Mouse (Mus musculus): ENCODE results near the gene Fut2.

Gene Fut2

GRCm38 (mm10) chr7:45702316-45702715 is 36.1 kb upstream of the Fut2 start:
- no peak for DNase-seq

GRCm38 (mm10) chr7:45701607-45702006 is 35.4 kb upstream of the Fut2 start:
- peak in 1 of 2 experiments; percentile 22 for DNase-seq

DNA sequence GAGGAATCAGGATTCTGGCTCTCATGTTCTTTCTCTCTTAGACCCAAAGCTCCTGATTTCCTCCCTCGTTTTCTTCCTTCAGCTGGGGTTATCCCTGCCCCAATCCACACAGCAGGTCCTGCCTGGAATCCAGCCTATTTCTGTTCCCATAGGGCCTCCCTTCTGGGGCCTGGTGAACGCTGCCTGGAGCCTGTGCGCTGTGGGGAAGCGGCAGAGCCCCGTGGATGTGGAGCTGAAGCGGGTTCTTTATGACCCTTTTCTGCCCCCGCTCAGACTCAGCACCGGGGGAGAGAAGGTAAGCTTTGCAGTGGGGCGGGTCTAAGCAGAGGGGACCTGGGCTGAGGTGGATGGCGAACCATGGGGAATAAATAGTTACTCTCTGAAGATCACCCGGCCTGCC is 34.9 kb upstream of the Fut2 start:
- no peak for DNase-seq

GRCm38 (mm10) chr7:45700301-45701015 is 34.3 kb upstream of the Fut2 start:
- DNase-seq: peak; percentile 76 to 81

DNA sequence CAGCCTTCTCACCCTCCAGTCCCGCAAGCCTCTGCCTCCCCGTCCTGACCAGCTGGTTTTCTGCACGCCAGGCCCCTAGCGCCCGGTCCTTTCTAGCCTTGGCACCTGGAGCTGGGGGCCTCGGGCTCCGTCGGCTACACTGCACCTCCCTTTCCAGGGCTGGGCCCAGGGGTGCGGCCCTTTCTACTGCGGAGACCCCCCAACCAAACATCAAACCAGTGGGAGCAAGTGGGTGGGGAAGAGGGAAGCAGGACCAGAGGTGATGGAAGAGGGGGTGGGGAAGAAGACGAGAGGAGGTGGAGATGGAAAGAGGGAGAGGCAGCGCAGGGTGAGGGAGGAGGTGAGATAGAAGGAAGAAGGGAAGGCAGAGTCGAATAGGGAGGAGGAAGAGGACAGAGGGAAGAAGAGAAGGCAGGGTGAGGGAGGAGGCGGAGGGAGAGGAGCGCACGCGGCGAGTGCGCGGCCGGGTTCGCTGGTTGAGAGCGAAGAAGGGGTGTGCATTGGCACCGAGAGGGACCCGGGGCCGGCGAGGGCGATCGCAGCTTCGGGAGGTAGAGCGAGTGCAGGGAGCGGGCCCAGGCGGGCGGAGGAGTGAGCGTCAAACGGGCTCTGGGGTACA is 33.4 kb upstream of the Fut2 start, which contains the start of gene Car11:
Gene Car11 (plus strand): TSS at position 321 of the 619 bp plus-strand sequence.
- peak; percentile 55 to 61 for DNase-seq

- DNase-seq: no peak
These were observed 31.7 kb upstream of the Fut2 start for GRCm38 (mm10) chr7:45697894-45698293.

- no peak for DNase-seq
These were observed 28.9 kb upstream of the Fut2 start for GRCm38 (mm10) chr7:45695098-45695497.

GRCm38 (mm10) chr7:45693921-45694591 is 27.9 kb upstream of the Fut2 start, which contains the start of gene Sec1:
Gene Sec1 (minus strand): TSS chr7:45694402.
- DNase-seq: no peak

GRCm38 (mm10) chr7:45692364-45692763 is 26.2 kb upstream of the Fut2 start:
- DNase-seq: no peak

GRCm38 (mm10) chr7:45689800-45690199 is 23.6 kb upstream of the Fut2 start:
- DNase-seq: no peak

GRCm38 (mm10) chr7:45689099-45689498 is 22.9 kb upstream of the Fut2 start:
- DNase-seq: no peak

DNA sequence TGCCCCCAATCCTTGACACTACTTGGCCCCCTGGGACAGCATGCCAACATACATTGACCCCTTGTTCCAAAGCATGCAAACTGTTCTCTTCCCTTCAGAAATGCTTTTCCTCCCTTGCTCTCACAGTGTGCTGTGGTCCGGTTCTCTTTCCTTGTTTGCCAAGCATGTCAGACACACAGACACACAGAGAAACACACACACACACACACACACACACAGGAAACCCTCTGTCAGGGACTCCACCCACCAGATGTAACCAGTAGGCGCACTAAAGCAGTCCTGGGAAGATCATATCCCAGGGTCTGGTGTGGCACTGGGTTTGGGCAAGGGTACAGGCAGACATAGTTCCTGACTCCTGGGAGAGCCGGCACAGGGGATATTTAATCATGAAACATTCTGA is 20.6 kb upstream of the Fut2 start:
- no peak for DNase-seq

DNA sequence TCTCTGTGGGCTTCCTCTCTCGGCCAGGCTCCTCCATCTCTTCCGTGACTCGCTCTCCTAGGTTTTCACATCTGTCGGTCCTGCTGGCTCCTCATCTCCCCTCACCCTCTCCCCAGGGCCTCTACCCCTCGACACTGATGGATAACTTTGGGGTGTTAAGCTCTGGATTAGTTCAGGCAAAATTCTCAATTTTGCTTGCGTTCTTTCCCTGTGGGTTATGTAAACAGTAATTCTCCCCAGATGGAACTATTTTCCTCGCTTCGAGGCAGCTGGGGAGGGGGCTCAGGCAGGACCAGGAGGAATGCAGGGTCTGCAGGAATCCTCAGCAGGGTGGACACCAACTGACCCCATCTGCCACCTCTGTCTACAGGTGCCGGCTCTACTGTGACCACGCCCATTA is 19.6 kb upstream of the Fut2 start:
- no peak for DNase-seq

DNA sequence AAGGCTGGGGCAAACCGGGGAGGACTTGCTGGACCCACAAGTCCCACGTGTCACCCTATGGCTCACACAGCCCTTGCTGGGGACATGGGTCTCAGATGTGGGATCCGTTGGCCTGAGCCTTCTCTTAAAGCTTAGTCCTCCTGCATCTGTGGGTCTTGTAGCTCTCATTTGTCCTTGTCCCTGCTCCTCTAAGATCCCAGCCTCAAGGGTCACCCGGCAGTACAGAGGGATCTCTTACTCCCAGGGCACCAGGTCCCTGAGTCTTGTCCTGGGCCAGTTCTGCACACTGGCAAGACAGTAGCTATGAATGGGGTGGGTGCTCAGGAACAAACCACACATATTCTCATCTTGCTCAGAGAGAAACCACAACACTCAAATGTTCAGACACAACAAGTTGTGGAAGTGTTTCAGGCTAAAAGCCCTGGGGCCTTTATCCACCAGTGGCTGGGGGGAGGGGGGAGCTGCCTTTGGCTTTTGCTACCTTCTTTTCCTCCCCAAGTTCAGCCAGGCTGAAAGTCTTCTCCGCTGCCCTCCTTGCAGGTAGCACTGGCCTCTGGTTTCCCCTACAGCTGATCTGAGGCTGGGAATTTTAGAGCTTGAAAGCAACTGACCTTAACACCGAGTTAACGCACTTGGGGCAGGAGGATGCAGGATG is 17.3 kb upstream of the Fut2 start, which contains the start of gene Ntn5:
Gene Ntn5 (plus strand): TSS at position 627 of the 655 bp plus-strand sequence.
- DNase-seq: no peak

DNA sequence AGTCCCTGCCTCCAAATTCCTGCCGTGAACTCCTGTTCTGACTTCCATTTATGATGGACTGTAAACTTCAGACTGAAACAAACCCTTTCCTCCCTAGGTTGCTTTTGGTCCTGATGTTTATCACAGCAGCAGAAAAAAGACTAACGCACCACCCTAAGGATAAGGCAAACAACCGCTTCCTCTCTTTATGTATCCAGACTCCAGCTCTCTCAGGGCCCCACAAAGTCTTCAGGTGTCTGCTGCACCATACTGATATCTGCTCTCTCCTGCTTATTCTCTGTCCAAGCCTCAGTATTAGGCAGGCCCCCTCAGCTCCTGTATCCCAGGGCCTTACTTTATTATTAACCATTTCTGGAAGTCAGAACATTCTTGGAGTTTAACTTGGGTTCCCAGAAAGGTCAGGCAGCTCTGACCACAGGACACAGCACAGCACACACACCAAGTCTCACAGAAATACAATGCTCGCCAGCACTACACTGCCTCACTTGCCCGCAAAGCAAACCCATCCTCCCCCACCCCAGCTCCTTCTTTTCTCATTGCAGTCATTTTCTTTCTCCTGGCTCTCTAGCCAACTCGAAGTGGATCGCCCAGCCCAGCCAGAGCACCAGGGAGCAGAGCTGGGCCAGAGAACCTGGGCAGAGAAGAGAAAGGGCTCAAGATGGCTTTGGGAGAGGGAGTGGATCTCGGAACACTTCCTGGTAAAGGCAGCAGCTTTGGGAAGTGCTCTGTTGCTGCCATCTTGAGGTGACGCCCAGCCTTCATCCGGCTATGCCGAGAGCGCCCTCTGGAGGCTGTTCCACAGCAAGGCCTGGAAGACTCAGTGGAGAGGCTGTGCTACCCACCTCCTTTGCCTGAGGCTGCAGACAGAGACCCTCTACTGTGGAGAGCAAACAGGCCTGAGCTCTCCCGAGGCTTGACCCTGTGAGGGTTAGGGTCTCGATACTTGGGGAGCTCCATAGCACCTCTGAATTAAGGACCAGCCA is 16.2 kb upstream of the Fut2 start:
- peak; percentile 92 to 94 for DNase-seq

DNA sequence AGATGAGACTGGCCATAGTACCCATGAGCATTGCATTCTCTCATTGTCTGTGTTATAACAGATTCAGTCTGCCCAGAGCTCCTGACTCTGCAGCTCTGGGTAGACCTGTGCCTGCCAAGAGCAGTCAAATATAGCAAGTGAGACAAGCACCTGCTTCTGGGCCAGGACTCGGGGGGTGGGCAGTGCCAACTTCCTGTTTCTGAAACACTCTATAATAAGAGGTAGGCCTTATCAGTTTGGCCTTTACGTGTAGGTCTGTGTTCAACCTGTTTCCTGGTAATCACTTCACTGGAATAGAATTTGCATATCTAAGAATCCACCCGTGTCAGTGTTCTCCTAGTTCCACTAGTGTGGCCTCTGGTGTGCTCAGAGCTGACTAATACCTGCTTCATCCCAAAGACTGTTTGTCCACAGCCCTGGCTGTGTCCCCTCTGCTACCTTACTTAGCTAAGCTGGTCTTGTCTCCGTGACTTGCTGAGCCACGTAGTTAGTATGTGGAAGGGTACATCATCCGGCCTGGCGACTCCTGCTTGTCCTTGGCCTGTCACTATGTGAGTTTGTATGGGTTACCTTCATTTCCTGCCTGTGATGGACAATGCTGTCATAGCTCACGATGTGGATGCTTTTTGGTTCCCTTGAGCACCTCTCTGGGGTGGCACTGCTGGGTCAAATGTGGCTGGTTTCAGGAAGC is 15.0 kb upstream of the Fut2 start:
- DNase-seq: peak; percentile 69 to 70

- peak in 1 of 2 experiments; percentile 25 for DNase-seq
These were observed 13.9 kb upstream of the Fut2 start for GRCm38 (mm10) chr7:45679966-45680621.

- no peak for DNase-seq
These were observed 12.3 kb upstream of the Fut2 start for GRCm38 (mm10) chr7:45678513-45678912.

DNA sequence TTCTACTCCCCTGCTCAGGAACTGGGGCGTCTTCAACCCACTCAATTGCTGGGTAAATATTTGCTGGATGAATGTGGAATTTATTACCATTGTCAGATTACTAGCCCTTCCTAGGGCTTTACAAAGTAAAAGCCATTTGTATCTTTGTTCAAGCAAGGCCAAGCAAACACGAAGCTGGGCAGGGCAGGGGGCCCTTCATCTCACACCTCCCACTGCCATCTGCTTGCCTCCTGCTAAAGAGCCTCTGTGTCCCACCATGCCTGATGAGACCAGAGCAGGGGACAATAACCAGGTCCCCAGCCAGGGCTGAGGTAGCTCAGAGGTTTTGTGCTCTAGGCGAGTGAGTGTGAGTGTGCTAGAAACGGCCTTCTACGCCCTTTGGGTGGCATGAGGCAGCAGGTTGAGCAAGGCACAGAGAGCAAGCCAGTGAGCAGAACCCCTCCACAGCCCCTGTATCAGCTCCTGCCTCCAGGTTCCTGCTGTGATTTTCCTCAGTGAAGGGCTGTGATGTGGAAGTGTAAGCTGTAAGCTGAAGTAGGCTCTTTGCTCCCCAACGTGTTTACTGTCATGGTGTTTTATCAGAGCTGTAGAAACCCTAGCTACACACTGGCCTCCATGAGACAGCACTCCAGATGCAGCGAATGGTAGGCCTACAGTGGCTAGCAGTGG is 11.6 kb upstream of the Fut2 start:
- DNase-seq: no peak

- DNase-seq: no peak
These were observed 2.7 kb upstream of the Fut2 start for GRCm38 (mm10) chr7:45668921-45669320.

All from cerebellum, postnatal 36 days (tissue).